Mouse (Mus musculus) T-helper 2 cell (primary cell): ENCODE measurements around the gene Arhgef28.
"Not testable (repeated sequence)": the region's sequence is repeated elsewhere in the genome, so short reads cannot be mapped to it uniquely, and the experiment has no call there.

Source experiments
- in situ Hi-C: fragments of 300-600 bp; cut with MboI, MseI; formaldehyde crosslinking; loops from one replicate; pipeline ENCODE4 v1.15.1; 2025; ENCODE audit warnings: high pct_unique_total_duplicates

The Arhgef28 gene

GRCm38 (mm10) chr13:98125666-98126065 lies 80.6 kb downstream of the Arhgef28 start:
- in situ Hi-C loops, result no loop called here

GRCm38 (mm10) chr13:98124113-98124745 lies 82.0 kb downstream of the Arhgef28 start:
- in situ Hi-C loops, result no loop called here

GRCm38 (mm10) chr13:98122766-98123165 lies 83.5 kb downstream of the Arhgef28 start:
- in situ Hi-C loops, result no loop called here

DNA sequence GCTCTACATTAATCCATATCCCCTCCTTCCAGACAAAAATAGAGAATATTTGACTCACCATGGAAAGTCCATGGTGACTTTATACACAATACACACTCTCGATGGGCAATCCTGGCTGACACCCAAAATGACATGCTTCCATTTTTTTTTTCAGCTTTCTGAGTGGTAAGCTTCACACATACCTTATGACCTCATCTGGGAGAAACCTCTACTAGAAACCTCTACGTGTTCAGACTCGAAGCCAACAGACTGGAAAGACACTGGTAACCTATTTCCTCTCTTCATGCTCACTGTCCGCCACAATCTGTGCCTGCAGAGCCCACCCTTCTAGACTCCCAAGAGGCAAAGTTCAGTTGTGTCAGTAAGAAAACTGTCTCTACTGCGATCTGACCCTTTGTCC lies 84.2 kb downstream of the Arhgef28 start:
- in situ Hi-C loops, result no loop called here

GRCm38 (mm10) chr13:98121124-98121470 lies 85.1 kb downstream of the Arhgef28 start:
- in situ Hi-C loops, result no loop called here

GRCm38 (mm10) chr13:98120356-98121123 lies 85.7 kb downstream of the Arhgef28 start:
- in situ Hi-C loops, result no loop called here

GRCm38 (mm10) chr13:98118291-98118690 lies 87.9 kb downstream of the Arhgef28 start:
- in situ Hi-C loops, result no loop called here

- in situ Hi-C loops, result no loop called here
Observed at GRCm38 (mm10) chr13:98117566-98118254, 88.5 kb downstream of the Arhgef28 start.

- in situ Hi-C loops, result no loop called here
Observed at GRCm38 (mm10) chr13:98115650-98116049, 90.6 kb downstream of the Arhgef28 start.

DNA sequence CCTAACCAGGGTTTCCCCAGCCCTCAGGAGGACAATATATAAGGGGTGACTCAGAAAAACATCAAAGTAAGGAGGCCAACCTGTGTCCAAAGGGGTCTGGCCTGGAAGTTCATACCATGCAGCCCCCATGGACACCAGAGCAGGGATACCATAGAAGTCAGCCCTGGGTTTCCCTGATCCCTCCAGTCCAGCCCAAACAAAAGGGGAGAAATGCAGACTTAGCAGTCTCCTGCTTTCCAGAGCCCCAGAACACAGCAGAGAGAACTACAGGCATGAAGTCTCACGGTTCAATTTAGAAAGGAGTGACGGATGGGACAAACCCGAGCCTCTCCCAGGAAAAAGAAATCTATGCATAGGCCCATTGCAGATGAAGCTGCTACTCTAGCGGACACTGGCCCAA lies 91.2 kb downstream of the Arhgef28 start:
- in situ Hi-C loops, result no loop called here

- in situ Hi-C loops, result no loop called here
Observed at GRCm38 (mm10) chr13:98112812-98113503, 93.3 kb downstream of the Arhgef28 start.

- in situ Hi-C loops, result no loop called here
Observed at GRCm38 (mm10) chr13:98111531-98111930, 94.7 kb downstream of the Arhgef28 start.

GRCm38 (mm10) chr13:98111021-98111420 lies 95.2 kb downstream of the Arhgef28 start:
- in situ Hi-C loops, result no loop called here

DNA sequence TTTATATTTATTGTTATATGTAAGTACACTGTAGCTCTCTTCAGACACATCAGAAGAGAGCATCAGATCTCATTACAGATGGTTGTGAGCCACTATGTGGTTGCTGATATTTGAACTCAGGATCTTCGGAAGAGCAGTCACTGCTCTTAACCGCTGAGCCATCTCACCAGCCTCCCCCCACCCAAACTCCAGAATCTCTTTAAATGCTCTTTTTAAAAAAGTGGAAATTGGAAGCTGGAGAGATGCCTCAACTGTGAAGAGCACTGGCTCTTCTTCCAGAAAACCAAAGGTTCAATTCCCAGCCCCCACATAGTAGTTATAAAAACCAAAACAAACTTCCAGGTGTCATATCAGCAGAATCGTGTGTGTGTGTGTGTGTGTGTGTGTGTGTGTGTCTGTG lies 97.8 kb downstream of the Arhgef28 start:
- in situ Hi-C loops, result not testable (repeated sequence)

DNA sequence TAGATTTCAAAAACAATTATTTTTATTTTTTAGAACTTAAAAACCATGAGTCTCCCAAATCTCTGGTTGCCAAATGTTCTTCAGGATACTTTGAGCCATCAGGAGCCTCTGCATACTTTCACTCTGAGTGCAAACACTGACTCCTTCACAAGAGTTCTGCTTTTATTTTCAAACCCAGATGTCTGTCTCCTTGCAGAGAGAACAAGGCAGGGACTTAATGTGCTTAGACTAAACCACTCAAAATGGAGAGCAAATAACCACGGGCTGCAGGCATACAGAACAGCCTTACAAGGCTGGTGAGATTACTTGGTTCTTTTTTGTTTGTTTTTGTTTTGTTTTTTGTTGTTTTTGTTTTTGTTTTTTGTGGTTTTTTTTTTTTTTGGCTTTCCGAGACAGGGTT lies 98.6 kb downstream of the Arhgef28 start:
- in situ Hi-C loops, result no loop called here

- in situ Hi-C loops, result no loop called here
Observed at GRCm38 (mm10) chr13:98095966-98096365, 110.3 kb downstream of the Arhgef28 start.

DNA sequence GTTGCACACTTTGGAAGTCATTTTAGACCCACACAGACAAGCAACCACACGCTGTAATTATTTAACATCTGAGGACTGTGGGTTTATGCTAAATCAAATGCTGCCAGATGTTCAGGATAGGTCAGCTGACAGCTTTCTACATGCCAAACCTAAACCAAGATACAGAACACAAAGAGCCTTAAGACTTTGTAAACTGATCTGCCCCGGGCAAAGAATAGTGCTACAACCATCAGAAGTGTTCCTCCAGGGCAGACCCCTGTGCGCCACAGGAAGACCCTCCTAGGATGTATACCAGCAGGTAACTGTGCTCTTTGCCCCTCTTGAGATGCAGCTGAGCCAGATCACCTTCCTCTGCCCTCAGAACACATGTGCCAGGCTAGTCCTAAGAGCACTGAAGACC lies 111.9 kb downstream of the Arhgef28 start:
- in situ Hi-C loops, result no loop called here

DNA sequence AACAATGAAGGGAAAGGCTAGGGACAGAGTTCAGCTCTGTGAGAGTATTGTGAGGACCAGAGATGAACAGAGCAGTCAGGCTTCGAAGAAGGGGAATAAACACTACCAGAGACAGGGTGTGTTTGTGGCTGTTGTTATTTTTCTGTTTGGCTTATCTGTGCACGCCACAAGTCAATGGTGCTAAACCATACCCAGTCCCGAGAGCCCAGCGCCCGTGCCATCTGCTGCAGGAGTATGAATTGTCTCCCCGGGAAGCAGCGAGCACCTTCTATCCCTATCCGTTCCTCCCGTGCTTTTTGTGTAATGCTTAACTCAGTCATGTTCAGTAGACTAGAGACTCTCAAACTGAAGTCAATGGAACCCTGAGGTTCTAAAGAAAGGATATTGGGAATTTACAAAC lies 112.8 kb downstream of the Arhgef28 start:
- in situ Hi-C loops, result no loop called here

DNA sequence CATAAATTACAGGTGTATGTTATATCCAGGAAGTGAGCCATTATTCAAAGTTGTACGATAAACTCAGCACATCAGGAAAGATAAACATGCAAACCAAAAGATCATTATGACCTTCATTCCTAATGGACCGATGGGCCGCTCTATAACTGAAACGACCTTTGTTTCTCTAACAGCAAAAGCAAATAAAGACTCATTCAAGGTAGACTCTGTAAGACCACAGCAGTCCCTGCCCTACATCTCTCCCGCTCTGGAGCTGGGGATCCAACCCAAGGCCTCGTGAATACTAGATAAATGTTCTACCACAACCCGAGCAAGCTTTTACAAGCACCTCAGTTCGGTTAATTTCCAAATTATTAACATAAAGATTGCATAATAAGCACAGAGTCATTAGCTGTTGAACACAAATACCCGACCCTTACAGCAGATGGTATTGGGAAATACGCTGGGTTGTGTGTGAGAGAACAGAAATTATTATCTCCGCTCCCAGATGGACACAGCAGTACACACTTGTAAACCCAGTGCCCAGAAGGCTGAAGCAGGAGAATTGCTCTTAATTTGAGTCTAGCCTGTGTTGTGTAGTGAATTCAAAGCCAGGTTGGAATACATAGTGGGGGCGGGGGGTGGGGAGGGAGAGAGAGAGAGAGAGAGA lies 113.8 kb downstream of the Arhgef28 start:
- in situ Hi-C loops, result no loop called here

- in situ Hi-C loops, result no loop called here
Observed at GRCm38 (mm10) chr13:98079640-98080039, 126.6 kb downstream of the Arhgef28 start.

GRCm38 (mm10) chr13:98078251-98078650 lies 128.0 kb downstream of the Arhgef28 start:
- in situ Hi-C loops, result no loop called here

- in situ Hi-C loops, result no loop called here
Observed at GRCm38 (mm10) chr13:98077216-98077615, 129.0 kb downstream of the Arhgef28 start.
